Mouse (Mus musculus) ES-E14 (cell line): ENCODE measurements around the gene Gm12394. TPM values are rescaled to one million over a fixed set of nuclear protein-coding genes. Genes with fewer than 3 reads are reported as not detected.

Source experiments
- DNase-seq: peaks from one replicate; pipeline ENCODE4 v3.0.0-alpha.2; 2013; ENCODE audit warnings: low read depth, low spot score
- H3K27ac ChIP-seq: 2 replicates; pipeline ENCODE4 v1.5.1; 2012; ENCODE audit warnings: low read depth, mild to moderate bottlenecking, low read length, moderate library complexity, mixed read lengths; ENCODE audit not compliant: poor library complexity, insufficient read depth, severe bottlenecking
- H3K36me3 ChIP-seq: 2 replicates; pipeline ENCODE4 v1.6.1; 2012; ENCODE audit warnings: mild to moderate bottlenecking, low read length, moderate library complexity, mixed read lengths; ENCODE audit not compliant: control insufficient read depth, poor library complexity, insufficient read depth, severe bottlenecking
- H3K4me1 ChIP-seq, 2 experiments: fragments of 150-350 bp in 1 of 2; sonication (generic) in 1 of 2; 2 replicates each; pipeline ENCODE4 v1.6.1; 2012; ENCODE audit warnings: low read length in 2 of 2, mild to moderate bottlenecking in 1 of 2, mixed read lengths in 1 of 2; ENCODE audit not compliant: control insufficient read depth in 2 of 2, insufficient read depth in 2 of 2, poor library complexity in 1 of 2
- H3K4me3 ChIP-seq, 2 experiments: fragments of 150-350 bp in 1 of 2; sonication (generic) in 1 of 2; 2 replicates each; pipeline ENCODE4 v1.5.1; 2012; ENCODE audit warnings: low read length in 2 of 2, low read depth in 1 of 2, mild to moderate bottlenecking in 1 of 2, mixed read lengths in 1 of 2; ENCODE audit not compliant: insufficient read depth in 1 of 2, poor library complexity in 1 of 2, severe bottlenecking in 1 of 2
- H3K9ac ChIP-seq: 2 replicates; pipeline ENCODE4 v1.6.1; 2012; ENCODE audit warnings: low read depth, mild to moderate bottlenecking, low read length, mixed read lengths; ENCODE audit not compliant: poor library complexity, insufficient read depth, severe bottlenecking
- H3K9me3 ChIP-seq: fragments of 150-350 bp; sonication (generic); 2 replicates; pipeline ENCODE4 v1.6.1; 2012; ENCODE audit warnings: low read depth, mild to moderate bottlenecking, low read length; ENCODE audit not compliant: control insufficient read depth, insufficient read depth
- CHD2 ChIP-seq: IDR thresholded peaks from 2 replicates; pipeline ENCODE4 v1.6.1; 2014; ENCODE audit warnings: mild to moderate bottlenecking, low read depth, low read length, inconsistent platforms
- HCFC1 ChIP-seq: IDR thresholded peaks from 2 replicates; pipeline ENCODE4 v1.6.1; 2012; ENCODE audit warnings: low read length, inconsistent platforms, borderline replicate concordance; ENCODE audit not compliant: insufficient read depth
- MAFK ChIP-seq: IDR thresholded peaks from 2 replicates; pipeline ENCODE4 v1.6.1; 2014; ENCODE audit warnings: mild to moderate bottlenecking, low read depth, low read length, inconsistent platforms; ENCODE audit not compliant: insufficient read depth
- ZC3H11A ChIP-seq: IDR thresholded peaks from 2 replicates; pipeline ENCODE4 v1.6.1; 2012; ENCODE audit warnings: low read depth, mild to moderate bottlenecking, inconsistent platforms, low read length, borderline replicate concordance
- ZNF384 ChIP-seq: IDR thresholded peaks from 2 replicates; pipeline ENCODE4 v1.6.1; 2012; ENCODE audit warnings: low read depth, low read length, inconsistent platforms
- in situ Hi-C, 2 experiments: fragments of 600-800 bp; cut with MboI; formaldehyde crosslinking; loops; one replicate each; pipeline ENCODE4 v1.15.1; 2025; ENCODE audit warnings: low sequenced_read_pairs in 2 of 2, inconsistent platforms in 1 of 2; ENCODE audit not compliant: unreplicated experiment in 2 of 2
- total RNA-seq: library from RNA; depleted of rRNA; stranded (reverse); fragments of 300-350 nt; gene quantifications from 2 replicates; pipeline ENCODE4 v1.2.3, GENCODE M21; 2012

Gene Gm12394
- total RNA-seq, 1 experiment: 0.09 TPM

DNA sequence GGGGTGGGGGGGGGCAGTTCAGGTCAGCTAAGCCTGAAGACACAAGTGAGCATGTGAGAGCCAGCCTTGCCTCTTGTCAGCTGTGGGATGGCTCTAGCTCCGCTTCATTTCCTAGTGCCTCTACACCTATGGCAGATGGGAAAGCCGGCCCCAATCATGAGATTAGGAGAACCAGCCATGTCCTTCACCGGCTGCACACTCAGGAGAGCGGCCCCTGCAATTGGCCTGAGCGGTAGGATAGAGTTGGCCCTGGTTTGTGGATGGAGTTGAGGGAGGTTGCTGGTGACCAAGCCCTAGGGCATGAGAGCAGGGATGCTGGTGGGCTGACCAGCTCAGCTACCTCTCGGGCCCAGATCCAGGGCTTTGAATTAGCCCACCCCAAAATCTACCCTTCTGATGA is 32.2 kb upstream of the Gm12394 start:
- Histone ChIP-seq H3K4me3 (no peak overlapping the region), H3K27ac (no peak overlapping the region), H3K4me1 (no peaks in the 10 kb centered on the region), H3K9ac (no peak overlapping the region), H3K9me3 (no peaks in the 10 kb centered on the region), H3K36me3 (no peaks in the 10 kb centered on the region)
- TF ChIP-seq ZC3H11A: no peak
- no peak for TF ChIP-seq MAFK
- TF ChIP-seq HCFC1: no peak
- no peak for TF ChIP-seq ZNF384
- no peak for TF ChIP-seq CHD2
- in situ Hi-C loops: no loop called here
- no peak for DNase-seq

DNA sequence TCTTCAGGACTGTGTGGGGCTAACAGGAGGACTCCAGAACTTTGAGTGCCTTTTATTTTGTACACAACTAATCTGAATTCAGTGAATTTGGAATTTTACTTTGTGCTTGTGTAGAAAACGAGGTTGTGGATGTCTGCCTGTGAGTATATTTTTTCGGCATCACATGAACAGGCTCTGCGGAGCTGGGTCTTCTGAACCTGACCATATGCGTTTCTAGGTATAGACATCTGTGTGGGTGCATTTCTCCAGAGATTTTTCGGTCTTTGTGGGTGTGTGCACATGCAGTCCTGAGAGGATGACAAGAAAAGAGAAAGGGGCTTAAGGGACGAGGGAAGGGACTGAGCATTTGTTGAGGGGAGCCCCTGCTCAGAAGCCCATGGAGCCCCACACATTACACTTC is 30.4 kb upstream of the Gm12394 start:
- no peak overlapping the region for H3K27ac ChIP-seq

DNA sequence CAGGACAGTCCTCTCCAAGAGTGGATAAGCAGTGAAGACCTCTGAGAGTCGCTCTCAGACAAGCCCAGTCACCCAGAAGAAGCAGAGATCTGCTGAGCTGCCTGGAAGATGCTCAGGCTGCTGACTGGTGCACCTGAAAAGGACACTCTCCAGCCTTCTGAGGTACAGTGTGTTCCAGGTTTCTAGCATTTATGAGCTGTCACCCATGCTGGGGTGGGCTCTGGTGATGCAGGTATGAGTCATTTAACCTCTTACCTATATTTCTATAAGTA is 24.0 kb upstream of the Gm12394 start:
- in situ Hi-C loops: no loop called here
- Histone ChIP-seq H3K4me3 (no peak overlapping the region), H3K9me3 (no peaks in the 10 kb centered on the region), H3K4me1 (no peaks in the 10 kb centered on the region), H3K27ac (no peak overlapping the region), H3K36me3 (no peaks in the 10 kb centered on the region), H3K9ac (no peak overlapping the region)
- TF ChIP-seq ZC3H11A (no peak), ZNF384 (no peak), MAFK (no peak)
- DNase-seq: no peak

More for the DNA sequence above, 30.4 kb upstream of the Gm12394 start:
- Histone ChIP-seq H3K9me3 (no peaks in the 10 kb centered on the region), H3K4me3 (no peak overlapping the region), H3K4me1 (no peaks in the 10 kb centered on the region), H3K36me3 (no peaks in the 10 kb centered on the region), H3K9ac (no peak overlapping the region)
- DNase-seq: no peak
- in situ Hi-C loops: no loop called here
- TF ChIP-seq HCFC1: no peak
- TF ChIP-seq ZC3H11A: no peak
- TF ChIP-seq ZNF384: no peak
- TF ChIP-seq MAFK: no peak
- TF ChIP-seq CHD2: no peak

DNA sequence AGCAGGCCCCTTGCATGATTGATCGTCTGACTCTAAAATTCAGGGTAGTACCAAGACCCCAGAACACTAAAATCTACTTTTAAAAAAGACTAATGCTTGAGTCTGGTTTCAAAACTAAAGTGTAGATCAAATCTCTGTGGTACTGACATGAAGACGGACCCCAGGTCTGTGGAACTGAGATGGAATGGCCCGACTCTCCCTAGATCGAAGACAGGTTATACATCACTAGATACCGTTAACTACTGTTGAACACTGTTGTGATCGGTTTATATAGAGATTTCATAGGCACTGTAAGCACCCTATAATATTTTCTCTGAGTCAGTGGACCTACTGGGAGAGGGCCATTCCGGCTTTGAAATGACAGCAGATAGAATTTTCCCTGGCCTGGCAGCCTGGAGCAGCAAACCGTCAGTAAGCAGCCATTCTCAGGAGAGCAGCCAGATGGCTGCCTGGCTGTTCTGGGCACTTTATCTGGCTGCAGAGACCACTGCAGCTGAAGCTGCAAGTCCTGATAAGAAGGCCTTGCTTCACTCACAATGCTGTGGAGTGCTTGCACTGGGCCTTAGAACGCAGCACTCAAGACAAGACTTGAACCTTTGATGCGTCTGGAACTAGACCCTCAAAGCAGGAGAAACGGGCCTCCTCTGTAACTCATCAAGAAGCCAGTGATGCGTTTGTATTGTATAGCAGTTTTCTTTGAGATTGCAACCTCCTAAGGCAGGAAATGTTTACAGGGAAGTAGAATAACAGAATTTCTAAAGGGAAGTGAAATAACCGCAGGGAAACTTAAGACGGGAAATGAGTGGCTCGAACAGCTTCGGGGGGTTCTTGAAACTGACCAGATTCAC is 23.5 kb upstream of the Gm12394 start:
- H3K27ac ChIP-seq: no peak overlapping the region
- in situ Hi-C loops: loop anchor here (5.0 kb wide), 1 partner anchor 82 kb away; no protein-coding TSS in a partner anchor

DNA sequence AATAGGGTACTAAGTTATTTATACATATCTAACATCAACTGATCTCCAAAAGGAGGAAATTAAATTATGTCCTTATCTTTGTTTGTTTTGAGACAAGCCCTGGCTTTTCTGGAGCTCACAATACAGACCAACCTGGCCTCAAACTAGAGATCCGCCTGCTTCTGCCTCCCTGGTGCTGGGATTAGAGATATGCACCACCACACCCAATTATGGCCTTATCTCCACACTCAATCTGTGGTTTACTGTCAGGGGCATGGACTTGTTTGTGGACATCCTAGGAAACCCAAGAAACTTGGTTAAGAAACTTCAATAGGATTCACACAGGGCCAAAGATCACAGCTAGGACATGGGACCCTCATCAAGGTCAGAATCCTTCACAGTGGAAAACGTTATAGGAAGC is 21.1 kb upstream of the Gm12394 start:
- Histone ChIP-seq H3K9ac (no peak overlapping the region), H3K4me3 (no peak overlapping the region), H3K9me3 (no peaks in the 10 kb centered on the region), H3K4me1 (peaks cover 0 to under 1% of the 10 kb centered on the region in 2 experiments; a peak in 1 of 4 replicates), H3K27ac (no peak overlapping the region), H3K36me3 (no peaks in the 10 kb centered on the region)
- TF ChIP-seq ZC3H11A (no peak), CHD2 (no peak), ZNF384 (no peak), MAFK (no peak), HCFC1 (no peak)
- no peak for DNase-seq
- in situ Hi-C loops: loop anchor here (5.0 kb wide), 1 partner anchor 85 kb away; no protein-coding TSS in a partner anchor

More for the DNA sequence above, 23.5 kb upstream of the Gm12394 start:
- H3K9ac ChIP-seq: no peak overlapping the region
- H3K9me3 ChIP-seq: no peaks in the 10 kb centered on the region
- H3K4me3 ChIP-seq: no peak overlapping the region
- no peak for DNase-seq
- no peaks in the 10 kb centered on the region for H3K4me1 ChIP-seq
- TF ChIP-seq HCFC1 (no peak), CHD2 (no peak), ZNF384 (no peak), MAFK (no peak), ZC3H11A (no peak)
- no peaks in the 10 kb centered on the region for H3K36me3 ChIP-seq
